Mouse (Mus musculus): Measurements from ENCODE around the gene Cdc14a.

Gene Cdc14a

GRCm38 (mm10) chr3:116329023-116329762 lies 94.6 kb downstream of the Cdc14a start:
- no peak for DNase-seq (ENCODE audit: low spot score in 2 of 2)

GRCm38 (mm10) chr3:116327616-116328004 lies 96.2 kb downstream of the Cdc14a start:
- DNase-seq (ENCODE audit: low spot score in 2 of 2): no peak

- DNase-seq (ENCODE audit: low spot score in 2 of 2): peak; percentile 33 to 65
These were observed 96.7 kb downstream of the Cdc14a start for GRCm38 (mm10) chr3:116327001-116327615.

- no peak for DNase-seq (ENCODE audit: low spot score in 2 of 2)
These were observed 98.3 kb downstream of the Cdc14a start for GRCm38 (mm10) chr3:116325501-116325900.

- DNase-seq (ENCODE audit: low spot score in 2 of 2): no peak
These were observed 104.1 kb downstream of the Cdc14a start for GRCm38 (mm10) chr3:116319696-116320095.

- no peak for DNase-seq (ENCODE audit: low spot score in 2 of 2)
These were observed 112.0 kb downstream of the Cdc14a start for GRCm38 (mm10) chr3:116311838-116312237.

GRCm38 (mm10) chr3:116311173-116311572 lies 112.7 kb downstream of the Cdc14a start:
- no peak for DNase-seq (ENCODE audit: low spot score in 2 of 2)

GRCm38 (mm10) chr3:116310672-116311071 lies 113.2 kb downstream of the Cdc14a start:
- no peak for DNase-seq (ENCODE audit: low spot score in 2 of 2)

- DNase-seq (ENCODE audit: low spot score in 2 of 2): no peak
These were observed 113.8 kb downstream of the Cdc14a start for GRCm38 (mm10) chr3:116310033-116310432.

GRCm38 (mm10) chr3:116304800-116305753 lies 118.8 kb downstream of the Cdc14a start:
- DNase-seq (ENCODE audit: low spot score in 2 of 2): no peak

GRCm38 (mm10) chr3:116302581-116302980 lies 121.3 kb downstream of the Cdc14a start:
- no peak for DNase-seq (ENCODE audit: low spot score in 2 of 2)

- DNase-seq (ENCODE audit: low spot score in 2 of 2): no peak
These were observed 122.1 kb downstream of the Cdc14a start for GRCm38 (mm10) chr3:116301754-116302153.

GRCm38 (mm10) chr3:116298727-116299126 lies 125.1 kb downstream of the Cdc14a start:
- no peak for DNase-seq (ENCODE audit: low spot score in 2 of 2)

- no peak for DNase-seq (ENCODE audit: low spot score in 2 of 2)
These were observed 125.8 kb downstream of the Cdc14a start for GRCm38 (mm10) chr3:116298003-116298402.

- no peak for DNase-seq (ENCODE audit: low spot score in 2 of 2)
These were observed 126.7 kb downstream of the Cdc14a start for GRCm38 (mm10) chr3:116297170-116297569.

GRCm38 (mm10) chr3:116290041-116290815 lies 133.6 kb downstream of the Cdc14a start:
- no peak for DNase-seq (ENCODE audit: low spot score in 2 of 2)

- no peak for DNase-seq (ENCODE audit: low spot score in 2 of 2)
These were observed 135.0 kb downstream of the Cdc14a start for GRCm38 (mm10) chr3:116288833-116289232.

- no peak for DNase-seq (ENCODE audit: low spot score in 2 of 2)
These were observed 139.1 kb downstream of the Cdc14a start for GRCm38 (mm10) chr3:116284735-116285134.

- no peak for DNase-seq (ENCODE audit: low spot score in 2 of 2)
These were observed 139.8 kb downstream of the Cdc14a start for GRCm38 (mm10) chr3:116283996-116284395.

- no peak for DNase-seq (ENCODE audit: low spot score in 2 of 2)
These were observed 142.2 kb downstream of the Cdc14a start for GRCm38 (mm10) chr3:116281663-116282062.

- no peak for DNase-seq (ENCODE audit: low spot score in 2 of 2)
These were observed 146.7 kb downstream of the Cdc14a start for GRCm38 (mm10) chr3:116277146-116277545.
